Mouse (Mus musculus) kidney, adult 2 months (tissue): ENCODE data around the gene Snx19. TPM values are rescaled to one million over a fixed set of nuclear protein-coding genes. Genes with fewer than 3 reads are reported as not detected.

Experiments
- DNase-seq: peaks from one replicate; pipeline ENCODE4 v3.0.0; 2021
- H3K27ac ChIP-seq: fragments of 200-500 bp; 2 replicates; pipeline ENCODE4 v1.5.1; 2012; ENCODE audit warnings: low read depth, low read length, control low read depth, inconsistent platforms; ENCODE audit not compliant: insufficient read depth
- H3K27me3 ChIP-seq: fragments of 200-500 bp; replicated peaks from 2 replicates; pipeline ENCODE4 v1.6.1; 2012; ENCODE audit warnings: mild to moderate bottlenecking, moderate library complexity, low read length, inconsistent platforms; ENCODE audit not compliant: control insufficient read depth, insufficient read depth
- H3K36me3 ChIP-seq: fragments of 200-500 bp; 2 replicates; pipeline ENCODE4 v1.6.1; 2012; ENCODE audit warnings: mild to moderate bottlenecking, moderate library complexity, low read length, inconsistent platforms; ENCODE audit not compliant: control insufficient read depth, insufficient read depth
- H3K4me1 ChIP-seq: fragments of 200-500 bp; 2 replicates; pipeline ENCODE4 v1.6.1; 2011; ENCODE audit warnings: low read length; ENCODE audit not compliant: control insufficient read depth, insufficient read depth
- H3K4me3 ChIP-seq: fragments of 200-500 bp; 2 replicates; pipeline ENCODE4 v1.5.1; 2011; ENCODE audit warnings: mild to moderate bottlenecking, low read depth, low read length, control low read depth; ENCODE audit not compliant: insufficient read depth
- CTCF ChIP-seq: fragments of 200-500 bp; conservative IDR thresholded peaks from 2 replicates; pipeline ENCODE4 v1.5.1; 2011; ENCODE audit warnings: low read depth, mild to moderate bottlenecking, control low read depth, low read length, moderate library complexity, mixed read lengths; ENCODE audit not compliant: insufficient read depth, insufficient read length
- POLR2A ChIP-seq: fragments of 200-500 bp; IDR thresholded peaks from one replicate; pipeline ENCODE4 v1.6.1; 2011; ENCODE audit warnings: low read depth, low read length, control low read depth
- WGBS: fragments of 180-500 bp; shearing (Covaris S2); methylation state at CpG from one replicate; pipeline ENCODE4 v1.1.7; 2018; 5-methylcytosine and 5-hydroxymethylcytosine counted together
- polyA plus RNA-seq: library from polyadenylated mRNA; depleted of rRNA; stranded (reverse); fragments of >200 nt; gene quantifications from 2 replicates; pipeline ENCODE4 v1.2.3, GENCODE M21; 2012

The Snx19 gene
- polyA plus RNA-seq, 1 experiment: 15.7 TPM

DNA sequence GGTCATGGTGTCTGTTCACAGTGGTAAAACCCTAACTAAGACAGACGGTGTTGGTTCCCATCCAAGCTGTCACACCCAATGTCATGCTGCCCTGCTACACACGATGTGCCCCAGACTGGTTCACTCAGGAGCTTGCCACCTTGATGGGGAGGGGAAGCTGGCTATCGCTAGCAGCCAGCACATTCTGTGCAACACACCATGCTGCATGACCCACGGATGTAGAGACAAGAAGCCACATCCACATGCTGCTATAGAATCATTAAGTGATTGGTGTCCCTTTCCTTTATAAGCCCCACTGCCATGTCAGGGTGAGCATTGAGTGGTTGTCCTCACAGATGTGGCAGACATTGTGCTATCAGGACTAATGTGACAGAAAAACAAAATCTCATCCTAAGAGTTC, 55.2 kb downstream of the Snx19 start:
- Histone ChIP-seq H3K4me1 (no peaks in the 10 kb centered on the region), H3K4me3 (no peak overlapping the region), H3K36me3 (no peaks in the 10 kb centered on the region), H3K27me3 (no peaks in the 10 kb centered on the region), H3K27ac (no peak overlapping the region)
- WGBS: 86% methylated on average over 4 of the region's 4 CpGs
- TF ChIP-seq POLR2A: no peak
- TF ChIP-seq CTCF: no peak
- DNase-seq: no peak

GRCm38 (mm10) chr9:30484183-30484582, 57.3 kb downstream of the Snx19 start:
- WGBS: 88% methylated on average over 3 of the region's 3 CpGs
- H3K27ac ChIP-seq: no peak overlapping the region
- H3K36me3 ChIP-seq: no peaks in the 10 kb centered on the region
- no peak overlapping the region for H3K4me3 ChIP-seq
- no peak for DNase-seq
- TF ChIP-seq CTCF (no peak), POLR2A (no peak)
- no peaks in the 10 kb centered on the region for H3K4me1 ChIP-seq
- no peaks in the 10 kb centered on the region for H3K27me3 ChIP-seq

DNA sequence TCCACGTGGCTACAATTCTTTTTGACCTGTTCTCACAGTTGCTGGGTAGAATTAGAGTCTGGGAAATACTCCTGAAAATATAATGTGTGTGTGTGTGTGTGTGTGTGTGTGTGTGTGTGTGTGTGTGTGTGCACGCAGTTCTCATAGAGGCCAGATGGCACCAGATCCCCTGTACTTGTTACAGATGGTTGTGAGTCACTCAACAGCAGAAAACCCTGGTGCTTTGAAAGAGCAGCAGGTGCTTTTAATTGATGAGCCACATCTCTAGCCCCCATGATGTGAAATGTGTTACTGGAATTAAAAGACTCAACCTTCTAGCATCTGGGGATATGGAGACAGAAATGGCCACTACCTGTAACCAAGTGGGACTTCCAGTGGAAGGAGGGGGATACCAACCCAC, 58.3 kb downstream of the Snx19 start:
- Histone ChIP-seq H3K27ac (no peak overlapping the region), H3K27me3 (no peaks in the 10 kb centered on the region), H3K4me3 (no peak overlapping the region), H3K36me3 (no peaks in the 10 kb centered on the region), H3K4me1 (no peaks in the 10 kb centered on the region)
- WGBS: 85% methylated on average over 2 of the region's 2 CpGs
- DNase-seq: no peak
- no peak for TF ChIP-seq POLR2A
- TF ChIP-seq CTCF: no peak

GRCm38 (mm10) chr9:30488384-30488783, 61.5 kb downstream of the Snx19 start:
- no peak overlapping the region for H3K4me3 ChIP-seq
- no peaks in the 10 kb centered on the region for H3K27me3 ChIP-seq
- no peak for DNase-seq
- no peaks in the 10 kb centered on the region for H3K4me1 ChIP-seq
- WGBS: 84% methylated on average over 1 of the region's 1 CpGs
- H3K36me3 ChIP-seq: no peaks in the 10 kb centered on the region
- TF ChIP-seq CTCF (no peak), POLR2A (no peak)
- no peak overlapping the region for H3K27ac ChIP-seq

GRCm38 (mm10) chr9:30494446-30494845, 67.5 kb downstream of the Snx19 start:
- TF ChIP-seq CTCF: no peak
- TF ChIP-seq POLR2A: no peak
- H3K27ac ChIP-seq: no peak overlapping the region
- DNase-seq: no peak
- H3K27me3 ChIP-seq: no peaks in the 10 kb centered on the region
- H3K36me3 ChIP-seq: no peaks in the 10 kb centered on the region
- H3K4me1 ChIP-seq: no peaks in the 10 kb centered on the region
- WGBS: 87% methylated on average over 2 of the region's 2 CpGs
- no peak overlapping the region for H3K4me3 ChIP-seq

DNA sequence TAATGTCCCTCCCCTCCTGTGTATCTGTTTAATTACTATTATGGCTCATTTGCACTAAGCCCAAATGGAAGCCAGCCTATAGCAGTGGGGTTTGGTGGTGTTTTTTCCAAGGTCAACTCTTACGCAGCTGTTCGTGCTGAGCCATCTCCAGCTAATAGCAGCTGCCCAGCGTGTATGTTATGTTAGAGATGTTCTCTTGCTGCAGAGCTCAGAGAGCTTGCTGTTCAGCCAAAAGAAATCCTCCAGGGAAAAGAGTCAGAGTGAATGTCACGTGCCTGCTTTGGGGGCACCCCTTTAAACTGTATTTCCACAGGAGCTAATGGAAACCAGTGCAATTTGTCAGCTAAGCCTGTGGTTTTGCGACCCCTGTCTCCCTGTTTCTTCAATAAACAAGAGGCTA, 82.1 kb downstream of the Snx19 start:
- TF ChIP-seq POLR2A (no peak), CTCF (no peak)
- no peaks in the 10 kb centered on the region for H3K36me3 ChIP-seq
- H3K4me3 ChIP-seq: no peak overlapping the region
- 75% methylated on average over 5 of the region's 5 CpGs for WGBS
- DNase-seq: peak; percentile 21
- H3K4me1 ChIP-seq: no peaks in the 10 kb centered on the region
- no peak overlapping the region for H3K27ac ChIP-seq
- no peaks in the 10 kb centered on the region for H3K27me3 ChIP-seq

GRCm38 (mm10) chr9:30515953-30516352, 89.0 kb downstream of the Snx19 start:
- no peak overlapping the region for H3K27ac ChIP-seq
- H3K4me1 ChIP-seq: no peaks in the 10 kb centered on the region
- no peak for DNase-seq
- TF ChIP-seq CTCF (no peak), POLR2A (no peak)
- H3K27me3 ChIP-seq: no peaks in the 10 kb centered on the region
- no peaks in the 10 kb centered on the region for H3K36me3 ChIP-seq
- no peak overlapping the region for H3K4me3 ChIP-seq
